Mouse (Mus musculus) thymus, adult 2 months (tissue): ENCODE measurements at regions not wholly inside any gene's neighbourhood (a gene's known extent, or its start where the extent isn't known, plus 50 kb on each side); places are given as distances from the start of the nearest gene placed in this dataset.

Experiments
- CTCF ChIP-seq: fragments of 200-500 bp; IDR thresholded peaks from 2 replicates; pipeline ENCODE4 v1.5.1; 2012; ENCODE audit warnings: mild to moderate bottlenecking, control low read depth, low read length, moderate library complexity, borderline replicate concordance; ENCODE audit not compliant: control insufficient read depth, poor library complexity, insufficient read depth; ENCODE audit errors: extremely low read depth
- POLR2A ChIP-seq: fragments of 200-500 bp; IDR thresholded peaks from 2 replicates; pipeline ENCODE4 v1.6.1; 2012; ENCODE audit warnings: mild to moderate bottlenecking, low read length, control low read depth, moderate library complexity; ENCODE audit not compliant: control insufficient read depth, poor library complexity, insufficient read depth; ENCODE audit errors: extremely low read depth

DNA sequence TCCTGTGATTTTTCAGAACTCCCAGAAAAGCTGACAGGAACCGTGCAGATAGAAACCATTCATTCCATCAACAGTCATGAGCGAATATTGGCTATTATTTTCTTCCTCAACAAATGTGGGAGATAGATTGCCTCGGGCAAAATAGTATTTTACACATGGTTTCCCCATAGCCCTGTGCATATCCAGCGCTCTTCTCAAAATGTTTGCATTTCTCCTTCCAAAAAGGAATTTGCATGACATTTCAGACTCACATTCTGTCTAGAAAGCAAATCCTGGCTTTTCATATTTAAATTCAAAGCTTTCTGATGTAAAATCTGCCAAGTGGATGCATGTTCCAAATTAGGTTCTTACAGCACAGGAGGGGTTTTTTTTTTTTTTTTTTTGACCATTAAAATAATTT lies 82.2 kb upstream of the Zfhx3 start:
- TF ChIP-seq POLR2A (no peak), CTCF (no peak)
